Mouse (Mus musculus) intestine, embryonic 14.5 days (tissue): ENCODE measurements at regions not wholly inside any gene's neighbourhood (a gene's known extent, or its start where the extent isn't known, plus 50 kb on each side); places are given as distances from the start of the nearest gene placed in this dataset.

ENCODE experiments used
- ATAC-seq: fragments of 200-750 bp; cut with Nextera tagmentation; replicated peaks from 2 replicates; pipeline ENCODE4 v1.8.0; 2017; ENCODE audit warnings: low read depth, moderate number of reproducible peaks, moderate TSS enrichment, moderate library complexity; ENCODE audit not compliant: low FRiP score, low TSS enrichment
- DNase-seq: peaks from one replicate; pipeline ENCODE4 v3.0.0-alpha.2; 2018; ENCODE audit warnings: low spot score
- H3K27ac ChIP-seq: fragments of 300-500 bp; sonication (generic); 2 replicates; pipeline ENCODE4 v1.5.1; 2014; ENCODE audit warnings: low read depth, mild to moderate bottlenecking, control low read depth
- H3K27me3 ChIP-seq: fragments of 300-500 bp; sonication (generic); replicated peaks from 2 replicates; pipeline ENCODE4 v1.6.1; 2014; ENCODE audit warnings: low read length, control low read depth; ENCODE audit not compliant: control insufficient read depth, insufficient read depth
- H3K36me3 ChIP-seq: fragments of 300-500 bp; sonication (generic); 2 replicates; pipeline ENCODE4 v1.6.1; 2014; ENCODE audit warnings: low read length, control low read depth; ENCODE audit not compliant: control insufficient read depth, insufficient read depth
- H3K4me1 ChIP-seq: fragments of 300-500 bp; sonication (generic); replicated peaks from 2 replicates; pipeline ENCODE4 v1.6.1; 2014; ENCODE audit warnings: low read length, control low read depth, mixed read lengths; ENCODE audit not compliant: control insufficient read depth, insufficient read depth
- H3K4me2 ChIP-seq: fragments of 300-500 bp; sonication (generic); 2 replicates; pipeline ENCODE4 v1.6.1; 2014; ENCODE audit warnings: low read length
- H3K4me3 ChIP-seq: fragments of 300-500 bp; sonication (generic); 2 replicates; pipeline ENCODE4 v1.5.1; 2014; ENCODE audit warnings: low read depth, low read length, control low read depth, mixed read lengths
- H3K9ac ChIP-seq: fragments of 300-500 bp; sonication (generic); 2 replicates; pipeline ENCODE4 v1.6.1; 2014; ENCODE audit warnings: mild to moderate bottlenecking, low read length
- H3K9me3 ChIP-seq: fragments of 300-500 bp; sonication (generic); 2 replicates; pipeline ENCODE4 v1.6.1; 2016; ENCODE audit warnings: low read length, control low read depth; ENCODE audit not compliant: control insufficient read depth
- WGBS: fragments of 180-500 bp; shearing (Covaris S2); extraction: QIAGEN DNeasy Blood & Tissue Kit; methylation state at CpG from one replicate; pipeline ENCODE4 v1.1.7; 2014; 5-methylcytosine and 5-hydroxymethylcytosine counted together

DNA sequence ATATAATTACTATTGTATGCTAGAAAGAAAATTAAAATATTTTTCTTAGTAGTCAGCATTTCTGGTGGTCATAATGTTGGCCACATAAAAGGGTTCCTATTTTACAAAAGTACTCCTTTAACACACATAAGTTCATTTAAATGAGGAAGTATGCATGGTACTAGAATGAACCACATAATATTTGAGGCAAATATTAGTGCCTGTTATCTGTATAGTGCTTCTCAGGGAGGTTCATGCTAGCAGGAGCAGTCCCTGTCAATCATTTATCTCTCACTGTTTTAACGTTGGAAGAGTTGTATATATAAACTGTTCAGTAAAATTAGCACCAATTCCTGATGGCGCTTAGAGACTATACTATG, 70.0 kb upstream of the Fn1 start:
- DNase-seq (no peak), ATAC-seq (no peak)
- no peaks in the 10 kb centered on the region for H3K9me3 ChIP-seq
- no peak overlapping the region for H3K27ac ChIP-seq
- no peaks in the 10 kb centered on the region for H3K27me3 ChIP-seq
- H3K4me3 ChIP-seq: no peak overlapping the region
- H3K4me1 ChIP-seq: 0 out of 2 replicates have a peak, but pooled peaks cover 3% of the 10 kb centered on the region
- no peak overlapping the region for H3K9ac ChIP-seq
- no peaks in the 10 kb centered on the region for H3K36me3 ChIP-seq
- H3K4me2 ChIP-seq: no peak overlapping the region
- WGBS: 41% methylated on average over 2 of the region's 2 CpGs

DNA sequence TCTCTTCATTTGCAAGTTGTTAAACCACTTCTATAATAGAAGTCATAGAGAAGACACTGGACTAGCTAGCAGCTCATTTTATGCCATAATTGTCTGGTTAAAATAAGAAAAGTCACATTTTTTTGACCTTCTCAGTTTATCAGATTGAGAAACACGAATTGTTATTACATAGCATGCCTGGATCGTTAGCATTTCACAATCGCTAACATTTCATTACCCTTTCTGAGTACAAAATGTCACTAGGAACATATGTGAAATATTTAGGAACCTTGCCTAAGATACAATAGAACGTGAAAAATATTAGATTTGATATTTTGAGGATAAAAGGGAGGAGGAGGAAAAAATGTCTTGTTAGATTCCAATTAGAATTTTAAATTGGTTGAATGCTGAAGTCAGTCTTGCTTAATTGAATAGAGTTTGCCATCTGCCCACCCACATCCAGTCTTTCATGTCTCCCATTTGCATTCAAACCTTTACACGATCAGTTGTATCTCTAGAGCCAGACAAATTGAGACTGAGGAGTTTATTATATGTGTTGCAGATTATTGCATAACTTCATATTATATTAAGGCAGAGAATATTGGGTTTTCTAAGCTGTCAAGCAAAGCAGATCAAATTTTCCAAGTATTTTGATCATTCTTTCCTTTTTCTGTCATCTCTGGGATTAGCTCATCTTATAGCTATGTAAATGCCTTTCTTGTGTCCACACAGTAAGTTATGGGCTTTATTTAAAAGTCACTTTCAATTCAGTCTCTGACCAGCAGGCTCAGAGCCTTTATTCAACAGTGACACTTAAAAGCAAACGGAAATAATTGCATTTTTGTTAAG, 69.4 kb upstream of the Fn1 start:
- Histone ChIP-seq H3K36me3 (no peaks in the 10 kb centered on the region), H3K27me3 (no peaks in the 10 kb centered on the region), H3K4me2 (no peak overlapping the region), H3K9me3 (no peaks in the 10 kb centered on the region), H3K4me3 (no peak overlapping the region), H3K27ac (no peak overlapping the region), H3K9ac (no peak overlapping the region), H3K4me1 (0 out of 2 replicates have a peak, but pooled peaks cover 3% of the 10 kb centered on the region)
- ATAC-seq (no peak), DNase-seq (no peak)
- WGBS: 79% methylated on average over 6 of the region's 6 CpGs
